Mouse (Mus musculus) lung, postnatal 0 days (tissue): ENCODE measurements around the gene Proz.

ENCODE experiments used
- CTCF ChIP-seq: IDR thresholded peaks from 2 replicates; pipeline ENCODE4 v1.5.1; 2016; ENCODE audit warnings: antibody characterized with exemption, mild to moderate bottlenecking
- EP300 ChIP-seq: IDR thresholded peaks from 2 replicates; pipeline ENCODE4 v1.6.1; 2016; ENCODE audit warnings: antibody characterized with exemption, mild to moderate bottlenecking, control low read depth

GRCm38 (mm10) chr8:13025487-13026224 is 35.1 kb upstream of the Proz start, which contains the start of gene F7:
- no peak for TF ChIP-seq CTCF
- TF ChIP-seq EP300: no peak
